Mouse (Mus musculus): ENCODE results near the gene Fmnl1. TPM values are rescaled to one million over a fixed set of nuclear protein-coding genes. Genes with fewer than 3 reads are reported as not detected.
"Not testable (repeated sequence)": the region's sequence is repeated elsewhere in the genome, so short reads cannot be mapped to it uniquely, and the experiment has no call there.

Fmnl1 gene
- polyA plus RNA-seq, 1 experiment, result 31.7 TPM

GRCm38 (mm10) chr11:103213712-103214111 is 42.8 kb downstream of the Fmnl1 start:
- no peak for DNase-seq
- 82% methylated on average over 5 of the region's 5 CpGs for WGBS

GRCm38 (mm10) chr11:103215355-103215754 is 44.4 kb downstream of the Fmnl1 start:
- no peak for TF ChIP-seq CTCF (IDR thresholded peaks at IDR 0.05; ENCODE audit: insufficient read depth, low read length)
- TF ChIP-seq POLR2A (IDR thresholded peaks at IDR 0.05; ENCODE audit: borderline replicate concordance, extremely low read depth, low read depth, low read length), result no peak
- Histone ChIP-seq H3K4me1 (ENCODE audit: control insufficient read depth, insufficient read depth, low read length) (peaks cover 4% of the 10 kb centered on the region; the same call in 1 of the 2 replicates), H3K4me3 (replicated peaks; ENCODE audit: extremely low read depth, low read depth, low read length) (no peak overlapping the region)
- DNase-seq, result no peak
- 53% methylated on average over 1 of the region's 1 CpGs for WGBS

More at GRCm38 (mm10) chr11:103213712-103214111, 42.8 kb downstream of the Fmnl1 start:
- H3K4me1 ChIP-seq (ENCODE audit: control insufficient read depth, insufficient read depth, low read length), result peaks cover 4% of the 10 kb centered on the region; the same call in 1 of the 2 replicates
- TF ChIP-seq POLR2A (IDR thresholded peaks at IDR 0.05; ENCODE audit: borderline replicate concordance, extremely low read depth, low read depth, low read length) (no peak), CTCF (IDR thresholded peaks at IDR 0.05; ENCODE audit: insufficient read depth, low read length) (no peak)
- H3K4me3 ChIP-seq (replicated peaks; ENCODE audit: extremely low read depth, low read depth, low read length), result no peak overlapping the region

- DNase-seq, result peak; percentile 47
- 3% methylated on average over 44 of the region's 45 CpGs for WGBS
- Histone ChIP-seq H3K4me3 (replicated peaks; ENCODE audit: extremely low read depth, low read depth, low read length) (peak within 1 kb of the TSS; percentile 71), H3K4me1 (ENCODE audit: control insufficient read depth, insufficient read depth, low read length) (peaks cover 4% of the 10 kb centered on the region; the same call in 1 of the 2 replicates)
- no peak for TF ChIP-seq POLR2A (IDR thresholded peaks at IDR 0.05; ENCODE audit: borderline replicate concordance, extremely low read depth, low read depth, low read length)
- no peak for TF ChIP-seq CTCF (IDR thresholded peaks at IDR 0.05; ENCODE audit: insufficient read depth, low read length)
Observed at GRCm38 (mm10) chr11:103217790-103218516, 47.0 kb downstream of the Fmnl1 start, which contains the start of gene Spata32. Spata32 (minus strand) TSS chr11:103218432.

- no peak for DNase-seq
- H3K4me1 ChIP-seq (ENCODE audit: control insufficient read depth, insufficient read depth, low read length), result peaks cover 4% of the 10 kb centered on the region; the same call in 1 of the 2 replicates
- no peak overlapping the region for H3K4me3 ChIP-seq (replicated peaks; ENCODE audit: extremely low read depth, low read depth, low read length)
- TF ChIP-seq CTCF (IDR thresholded peaks at IDR 0.05; ENCODE audit: insufficient read depth, low read length) (no peak), POLR2A (IDR thresholded peaks at IDR 0.05; ENCODE audit: borderline replicate concordance, extremely low read depth, low read depth, low read length) (no peak)
- WGBS, result 24% methylated on average over 6 of the region's 6 CpGs
Observed at GRCm38 (mm10) chr11:103218517-103218901, 47.6 kb downstream of the Fmnl1 start.

- TF ChIP-seq POLR2A (IDR thresholded peaks at IDR 0.05; ENCODE audit: borderline replicate concordance, extremely low read depth, low read depth, low read length), result no peak
- no peak for TF ChIP-seq CTCF (IDR thresholded peaks at IDR 0.05; ENCODE audit: insufficient read depth, low read length)
Observed at GRCm38 (mm10) chr11:103219259-103219658, 48.4 kb downstream of the Fmnl1 start.

GRCm38 (mm10) chr11:103219995-103220394 is 49.1 kb downstream of the Fmnl1 start:
- Histone ChIP-seq H3K4me1 (ENCODE audit: control insufficient read depth, insufficient read depth, low read length) (peaks cover 4% of the 10 kb centered on the region; the same call in 1 of the 2 replicates), H3K4me3 (replicated peaks; ENCODE audit: extremely low read depth, low read depth, low read length) (no peak overlapping the region)
- TF ChIP-seq POLR2A (IDR thresholded peaks at IDR 0.05; ENCODE audit: borderline replicate concordance, extremely low read depth, low read depth, low read length) (no peak), CTCF (IDR thresholded peaks at IDR 0.05; ENCODE audit: insufficient read depth, low read length) (no peak)
- DNase-seq, result no peak
- 88% methylated on average over 4 of the region's 4 CpGs for WGBS

More at GRCm38 (mm10) chr11:103219259-103219658, 48.4 kb downstream of the Fmnl1 start:
- WGBS, result 88% methylated on average over 5 of the region's 5 CpGs
- no peak for DNase-seq
- Histone ChIP-seq H3K4me1 (ENCODE audit: control insufficient read depth, insufficient read depth, low read length) (peaks cover 4% of the 10 kb centered on the region; the same call in 1 of the 2 replicates), H3K4me3 (replicated peaks; ENCODE audit: extremely low read depth, low read depth, low read length) (no peak overlapping the region)

- Histone ChIP-seq H3K4me3 (replicated peaks; ENCODE audit: extremely low read depth, low read depth, low read length) (no peak overlapping the region), H3K4me1 (ENCODE audit: control insufficient read depth, insufficient read depth, low read length) (peaks cover 4% of the 10 kb centered on the region; the same call in 1 of the 2 replicates)
- DNase-seq, result no peak
- TF ChIP-seq CTCF (IDR thresholded peaks at IDR 0.05; ENCODE audit: insufficient read depth, low read length), result no peak
- no peak for TF ChIP-seq POLR2A (IDR thresholded peaks at IDR 0.05; ENCODE audit: borderline replicate concordance, extremely low read depth, low read depth, low read length)
- WGBS, result 90% methylated on average over 6 of the region's 6 CpGs
Observed at GRCm38 (mm10) chr11:103221437-103221836, 50.5 kb downstream of the Fmnl1 start.

GRCm38 (mm10) chr11:103222718-103223117 is 51.8 kb downstream of the Fmnl1 start:
- H3K4me3 ChIP-seq (replicated peaks; ENCODE audit: extremely low read depth, low read depth, low read length); H3K4me1 ChIP-seq (ENCODE audit: control insufficient read depth, insufficient read depth, low read length); DNase-seq: not testable (repeated sequence)
- 90% methylated on average over 4 of the region's 4 CpGs for WGBS

- 57% methylated on average over 10 of the region's 10 CpGs for WGBS
- H3K4me3 ChIP-seq (replicated peaks; ENCODE audit: extremely low read depth, low read depth, low read length), result no peak overlapping the region
- TF ChIP-seq POLR2A (IDR thresholded peaks at IDR 0.05; ENCODE audit: borderline replicate concordance, extremely low read depth, low read depth, low read length) (no peak), CTCF (IDR thresholded peaks at IDR 0.05; ENCODE audit: insufficient read depth, low read length) (no peak)
- DNase-seq, result no peak
- H3K4me1 ChIP-seq (ENCODE audit: control insufficient read depth, insufficient read depth, low read length), result no peaks in the 10 kb centered on the region
Observed at GRCm38 (mm10) chr11:103223444-103223843, 52.5 kb downstream of the Fmnl1 start.

- 54% methylated on average over 18 of the region's 18 CpGs for WGBS
- H3K4me3 ChIP-seq (replicated peaks; ENCODE audit: extremely low read depth, low read depth, low read length), result no peak overlapping the region
- DNase-seq, result no peak
Observed at GRCm38 (mm10) chr11:103223951-103224456, 53.1 kb downstream of the Fmnl1 start.

More at GRCm38 (mm10) chr11:103223951-103224456, 53.1 kb downstream of the Fmnl1 start:
- no peaks in the 10 kb centered on the region for H3K4me1 ChIP-seq (ENCODE audit: control insufficient read depth, insufficient read depth, low read length)
- TF ChIP-seq CTCF (IDR thresholded peaks at IDR 0.05; ENCODE audit: insufficient read depth, low read length) (no peak), POLR2A (IDR thresholded peaks at IDR 0.05; ENCODE audit: borderline replicate concordance, extremely low read depth, low read depth, low read length) (no peak)
